Mouse (Mus musculus): ENCODE results near the gene Cnnm3.

DNA sequence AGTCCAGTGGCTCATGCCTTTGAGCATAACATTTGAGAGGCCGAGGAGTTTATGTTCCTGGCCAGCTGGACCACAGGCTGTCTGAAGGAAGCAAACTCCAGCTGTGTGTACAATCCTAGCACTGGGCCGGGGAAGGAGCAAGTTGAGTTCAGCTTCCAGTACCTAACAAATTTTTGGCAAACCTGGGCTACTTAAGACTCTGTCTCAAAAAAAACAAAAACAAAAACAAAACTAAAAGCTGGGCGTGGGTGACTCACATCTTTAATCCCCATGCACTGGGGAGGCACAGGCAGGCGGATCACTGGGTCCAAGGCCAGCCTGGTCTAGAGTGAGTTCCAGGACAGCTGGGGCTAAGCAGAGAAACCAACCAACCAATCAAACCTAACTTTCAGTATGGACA lies 57.1 kb downstream of the Cnnm3 start:
- TF ChIP-seq EP300 (IDR thresholded peaks at IDR 0.05) (no peak), CTCF (IDR thresholded peaks at IDR 0.05) (no peak)
